Mouse (Mus musculus) hindbrain, embryonic 14.5 days (tissue): ENCODE results near the gene Cyp2e1. TPM values are rescaled to one million over a fixed set of nuclear protein-coding genes. Genes with fewer than 3 reads are reported as not detected.

Source experiments
- ATAC-seq: fragments of 200-750 bp; cut with Nextera tagmentation; 2 replicates; pipeline ENCODE4 v1.8.0; 2017; ENCODE audit warnings: moderate number of reproducible peaks, mild to moderate bottlenecking, moderate TSS enrichment, moderate library complexity; ENCODE audit not compliant: low FRiP score
- DNase-seq: peaks from one replicate; pipeline ENCODE4 v3.0.0-alpha.2; 2015; ENCODE audit warnings: low spot score
- H3K27ac ChIP-seq: fragments of 300-500 bp; sonication (generic); 2 replicates; pipeline ENCODE4 v1.5.1; 2014; ENCODE audit warnings: mild to moderate bottlenecking, moderate library complexity
- H3K27me3 ChIP-seq: fragments of 300-500 bp; sonication (generic); 2 replicates; pipeline ENCODE4 v1.6.1; 2014; ENCODE audit warnings: mild to moderate bottlenecking, low read length, mixed read lengths; ENCODE audit not compliant: control insufficient read depth, insufficient read depth
- H3K36me3 ChIP-seq: fragments of 300-500 bp; sonication (generic); replicated peaks from 2 replicates; pipeline ENCODE4 v1.6.1; 2014; ENCODE audit not compliant: control insufficient read depth, insufficient read depth
- H3K4me1 ChIP-seq: fragments of 300-500 bp; sonication (generic); replicated peaks from 2 replicates; pipeline ENCODE4 v1.6.1; 2014; ENCODE audit warnings: antibody characterized with exemption, low read length, mixed read lengths; ENCODE audit not compliant: control insufficient read depth, insufficient read depth
- H3K4me2 ChIP-seq: fragments of 300-500 bp; sonication (generic); replicated peaks from 2 replicates; pipeline ENCODE4 v1.6.1; 2014; ENCODE audit warnings: mild to moderate bottlenecking, moderate library complexity
- H3K4me3 ChIP-seq: fragments of 300-500 bp; sonication (generic); replicated peaks from 2 replicates; pipeline ENCODE4 v1.5.1; 2014; ENCODE audit warnings: mild to moderate bottlenecking, low read length
- H3K9ac ChIP-seq: fragments of 300-500 bp; sonication (generic); 2 replicates; pipeline ENCODE4 v1.6.1; 2014
- H3K9me3 ChIP-seq: fragments of 300-500 bp; sonication (generic); 2 replicates; pipeline ENCODE4 v1.6.1; 2016; ENCODE audit warnings: low read length; ENCODE audit not compliant: control insufficient read depth
- WGBS: fragments of 180-500 bp; shearing (Covaris S2); extraction: QIAGEN DNeasy Blood & Tissue Kit; methylation state at CpG from one replicate; pipeline ENCODE4 v1.1.7; 2014; 5-methylcytosine and 5-hydroxymethylcytosine counted together
- polyA plus RNA-seq: library from polyadenylated mRNA; unstranded; fragments of >200 nt; fragmentation: Nextera tagmentation; extraction: Ambion mirVana; gene quantifications from 2 replicates; pipeline ENCODE4 v1.2.1, GENCODE M21; 2014

Gene Cyp2e1
- polyA plus RNA-seq, result not detected in 2 replicates

DNA sequence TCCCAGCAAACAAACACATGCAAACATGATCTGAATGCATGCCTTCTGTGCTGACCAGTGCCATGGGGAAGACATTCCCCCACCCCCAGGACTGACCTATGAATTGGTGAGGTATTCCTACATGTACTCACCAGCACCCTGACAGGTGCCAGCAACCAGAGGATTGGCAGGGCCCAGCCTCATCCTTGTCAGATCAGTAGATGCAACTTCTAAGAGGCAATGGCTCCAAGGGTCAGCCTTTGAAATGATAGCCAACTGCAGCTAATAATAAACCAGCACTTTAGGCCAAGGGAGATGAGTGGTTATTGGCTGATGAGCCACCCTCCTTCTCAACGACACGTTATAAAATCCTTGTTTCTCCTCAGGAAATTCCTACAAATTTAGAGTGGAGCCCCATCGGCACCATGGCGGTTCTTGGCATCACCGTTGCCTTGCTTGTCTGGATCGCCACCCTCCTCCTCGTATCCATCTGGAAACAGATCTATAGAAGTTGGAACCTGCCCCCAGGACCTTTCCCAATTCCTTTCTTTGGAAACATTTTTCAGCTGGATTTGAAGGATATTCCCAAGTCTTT is at the start of gene Cyp2e1:
Cyp2e1 (plus strand) TSS at position 293 of the 574 bp plus-strand sequence.
- DNase-seq (no peak), ATAC-seq (no peak)
- H3K27ac ChIP-seq, result no peak within 1 kb of the TSS
- 93% methylated on average over 7 of the region's 7 CpGs for WGBS
- no peaks in the 10 kb centered on the region for H3K4me1 ChIP-seq
- no peaks in the 10 kb centered on the region for H3K36me3 ChIP-seq
- H3K9me3 ChIP-seq, result no peaks in the 10 kb centered on the region
- H3K27me3 ChIP-seq, result no peaks in the 10 kb centered on the region
- no peak within 1 kb of the TSS for H3K4me3 ChIP-seq
- no peak within 1 kb of the TSS for H3K4me2 ChIP-seq
- no peak within 1 kb of the TSS for H3K9ac ChIP-seq

DNA sequence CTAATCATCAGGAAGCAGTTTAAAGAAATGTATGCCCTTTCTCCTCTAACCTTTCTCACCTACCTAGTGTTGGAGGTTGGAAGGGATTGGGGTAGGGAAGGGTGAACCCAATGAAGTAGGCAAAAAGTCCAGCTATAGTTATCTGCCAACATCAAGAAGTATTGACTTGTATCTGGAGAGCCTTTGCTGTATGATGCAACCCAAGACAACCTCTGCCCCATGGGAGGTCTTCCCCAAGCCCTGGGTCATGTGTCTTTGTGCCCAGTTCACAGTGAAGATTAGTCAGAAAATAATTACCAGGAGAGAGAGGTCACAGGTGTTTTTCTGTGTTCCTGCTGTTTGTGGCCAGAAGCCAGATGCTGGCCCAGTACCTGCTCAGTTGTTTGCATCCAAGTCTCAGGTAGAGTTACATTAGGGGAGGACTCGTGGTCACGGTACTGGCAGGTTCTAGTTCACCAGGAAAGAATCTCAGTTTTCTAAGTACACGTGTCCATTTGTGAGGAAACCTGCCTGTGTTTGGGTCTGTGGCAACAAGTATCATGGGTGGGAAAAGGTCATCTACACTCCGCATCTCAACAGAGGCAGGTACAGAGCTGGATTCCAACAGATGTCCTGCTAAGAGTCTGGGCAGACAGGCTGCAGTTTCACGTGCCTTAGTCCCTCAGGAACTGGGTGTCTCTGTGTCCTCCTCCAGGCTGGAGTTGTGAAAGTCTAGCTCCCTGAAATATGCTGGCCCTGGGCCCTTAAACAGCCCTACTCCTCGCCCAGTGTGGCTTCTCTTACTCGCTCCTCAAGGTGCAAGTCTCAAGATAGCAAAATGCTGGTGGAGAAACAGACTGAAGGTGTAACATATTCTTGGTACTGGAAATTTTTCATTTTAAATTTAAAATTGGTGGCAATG is 46.1 kb upstream of the Cyp2e1 start:
- Histone ChIP-seq H3K9ac (no peak overlapping the region), H3K4me2 (no peak overlapping the region), H3K9me3 (no peaks in the 10 kb centered on the region), H3K4me1 (no peaks in the 10 kb centered on the region), H3K4me3 (no peak overlapping the region), H3K27ac (no peak overlapping the region), H3K27me3 (no peaks in the 10 kb centered on the region), H3K36me3 (no peaks in the 10 kb centered on the region)
- WGBS, result 86% methylated on average over 7 of the region's 7 CpGs
- DNase-seq (no peak), ATAC-seq (no peak)

DNA sequence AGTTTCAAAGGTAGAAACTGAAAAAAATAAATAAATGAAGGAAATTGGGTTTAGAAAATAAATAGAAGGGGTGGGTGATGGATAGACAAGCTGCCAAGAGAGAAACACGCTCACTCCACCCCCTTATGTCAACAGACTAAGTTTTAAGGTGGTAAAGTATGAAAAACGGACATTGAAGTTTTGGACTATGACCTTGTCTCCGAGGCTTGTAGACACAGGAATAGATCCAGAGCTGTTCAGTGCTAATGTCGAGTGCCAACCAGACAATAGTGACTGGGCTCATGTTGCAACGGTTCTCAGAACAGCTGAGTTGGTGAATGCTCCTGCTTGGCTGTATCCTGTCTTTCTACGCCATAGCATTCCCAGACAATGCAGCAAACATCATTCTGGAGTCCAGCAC is 42.4 kb upstream of the Cyp2e1 start:
- Histone ChIP-seq H3K4me3 (no peak overlapping the region), H3K27ac (no peak overlapping the region), H3K4me2 (no peak overlapping the region), H3K4me1 (no peaks in the 10 kb centered on the region), H3K9me3 (no peaks in the 10 kb centered on the region), H3K27me3 (no peaks in the 10 kb centered on the region), H3K9ac (no peak overlapping the region), H3K36me3 (no peaks in the 10 kb centered on the region)
- ATAC-seq (no peak), DNase-seq (no peak)
- WGBS, result 85% methylated on average over 6 of the region's 6 CpGs

DNA sequence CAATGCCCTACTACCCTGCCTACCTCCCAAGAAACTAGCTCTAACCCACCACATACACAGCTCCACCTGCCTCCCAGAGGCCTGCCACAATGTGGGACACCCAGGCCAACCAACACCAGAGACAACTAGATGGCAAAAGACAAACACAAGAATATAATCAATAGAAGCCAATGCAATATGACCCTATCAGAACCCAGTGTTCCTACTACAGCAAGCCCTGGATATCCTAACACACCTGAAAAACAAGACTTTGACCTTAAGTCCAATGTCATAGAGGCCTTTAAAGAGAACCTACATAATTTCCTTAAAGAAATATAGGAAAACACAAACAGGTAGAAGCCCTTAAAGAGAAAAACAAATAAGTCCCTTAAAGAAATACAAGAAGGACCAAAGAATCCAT is 38.0 kb upstream of the Cyp2e1 start:
- ATAC-seq, result no peak
- DNase-seq, result no peak

DNA sequence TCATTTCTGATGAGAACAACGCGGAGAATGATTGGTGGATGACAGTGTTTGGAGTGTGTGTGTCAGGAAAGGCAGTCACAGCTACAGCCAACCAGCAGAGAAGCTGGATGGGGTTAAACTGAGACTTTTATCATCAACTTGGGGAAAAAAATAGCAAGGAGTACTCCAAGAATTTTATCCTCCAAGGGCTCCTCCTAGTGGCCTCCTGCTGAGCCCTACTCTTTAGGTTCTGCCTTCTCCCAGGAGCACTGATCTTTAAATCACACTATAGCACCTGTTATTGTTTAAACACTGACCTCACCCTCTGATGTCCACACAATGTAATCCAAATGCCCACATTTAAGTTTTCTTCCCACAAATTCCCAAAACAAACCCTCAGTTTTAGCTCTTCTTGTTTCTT is 30.4 kb upstream of the Cyp2e1 start:
- ATAC-seq, result no peak
- Histone ChIP-seq H3K36me3 (no peaks in the 10 kb centered on the region), H3K4me3 (no peak overlapping the region), H3K9ac (no peak overlapping the region), H3K27me3 (no peaks in the 10 kb centered on the region), H3K9me3 (0 out of 2 replicates have a peak, but pooled peaks cover 3% of the 10 kb centered on the region), H3K4me2 (no peak overlapping the region), H3K27ac (no peak overlapping the region), H3K4me1 (no peaks in the 10 kb centered on the region)
- DNase-seq, result no peak
- 72% methylated on average over 2 of the region's 2 CpGs for WGBS

More for the DNA sequence above, 38.0 kb upstream of the Cyp2e1 start:
- H3K27ac ChIP-seq, result no peak overlapping the region
- H3K9me3 ChIP-seq, result 0 out of 2 replicates have a peak, but pooled peaks cover 4% of the 10 kb centered on the region
- no peaks in the 10 kb centered on the region for H3K4me1 ChIP-seq
- no peak overlapping the region for H3K4me2 ChIP-seq
- no peaks in the 10 kb centered on the region for H3K36me3 ChIP-seq
- H3K4me3 ChIP-seq, result no peak overlapping the region
- H3K9ac ChIP-seq, result no peak overlapping the region
- no peaks in the 10 kb centered on the region for H3K27me3 ChIP-seq

DNA sequence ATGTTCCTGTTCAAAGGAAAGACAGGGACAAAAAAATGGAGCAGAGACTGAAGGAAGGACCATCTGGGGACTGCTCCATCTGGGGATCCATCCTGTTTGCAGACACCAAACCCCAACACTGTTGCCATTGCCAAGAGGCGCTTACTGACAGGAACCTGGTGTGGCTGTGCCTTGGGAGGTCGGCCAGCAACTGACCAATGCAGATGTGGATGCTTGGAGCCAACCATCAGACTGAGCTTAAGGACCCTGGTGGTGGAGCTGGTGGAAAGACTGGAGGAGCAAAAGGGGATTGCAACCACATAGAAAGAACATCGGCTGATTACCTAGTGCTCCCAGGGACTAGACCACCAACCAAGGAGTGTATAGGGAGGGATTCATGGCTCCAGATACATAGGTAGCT is 16.1 kb upstream of the Cyp2e1 start:
- 89% methylated on average over 3 of the region's 3 CpGs for WGBS
- no peak overlapping the region for H3K4me3 ChIP-seq
- no peaks in the 10 kb centered on the region for H3K36me3 ChIP-seq
- H3K27ac ChIP-seq, result no peak overlapping the region
- H3K9ac ChIP-seq, result no peak overlapping the region
- H3K4me1 ChIP-seq, result no peaks in the 10 kb centered on the region
- ATAC-seq (no peak), DNase-seq (no peak)
- no peak overlapping the region for H3K4me2 ChIP-seq
- no peaks in the 10 kb centered on the region for H3K27me3 ChIP-seq
- H3K9me3 ChIP-seq, result no peaks in the 10 kb centered on the region

DNA sequence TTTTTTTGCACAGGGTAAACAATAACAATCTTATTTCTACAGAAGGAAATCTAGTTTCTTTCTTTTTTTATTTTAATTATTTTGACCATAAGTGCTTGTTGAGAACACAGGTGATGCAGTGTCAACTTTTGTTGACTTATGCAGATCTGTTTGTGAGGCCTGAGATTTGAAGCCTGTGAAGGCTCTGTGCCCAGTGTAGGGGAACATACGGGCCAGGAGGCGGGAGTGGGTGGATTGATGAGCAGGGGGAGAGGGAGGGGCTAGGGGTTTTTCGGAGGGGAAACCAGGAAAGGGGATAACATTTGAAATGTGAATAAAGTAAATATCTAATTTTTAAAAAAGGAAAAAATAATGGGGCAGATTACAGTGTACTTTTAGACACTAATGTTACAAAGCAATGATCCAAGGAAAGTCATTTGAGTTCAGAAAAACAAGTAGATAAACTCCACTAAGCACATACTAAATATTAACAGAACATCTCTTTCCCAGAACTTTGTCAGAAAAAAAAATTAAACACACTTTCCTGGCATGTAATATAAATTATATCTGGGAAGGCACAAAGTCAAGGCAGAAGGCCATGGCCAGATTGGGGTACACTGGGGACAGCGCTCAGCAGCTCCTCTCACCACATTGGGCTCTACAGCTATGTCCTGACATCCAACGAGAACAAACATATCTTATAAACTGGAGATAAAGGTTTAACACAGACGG is 15.3 kb upstream of the Cyp2e1 start:
- Histone ChIP-seq H3K9me3 (no peaks in the 10 kb centered on the region), H3K27ac (no peak overlapping the region), H3K9ac (no peak overlapping the region), H3K27me3 (no peaks in the 10 kb centered on the region), H3K36me3 (no peaks in the 10 kb centered on the region), H3K4me3 (no peak overlapping the region), H3K4me1 (no peaks in the 10 kb centered on the region), H3K4me2 (no peak overlapping the region)
- DNase-seq (no peak), ATAC-seq (no peak)
- 88% methylated on average over 6 of the region's 6 CpGs for WGBS

DNA sequence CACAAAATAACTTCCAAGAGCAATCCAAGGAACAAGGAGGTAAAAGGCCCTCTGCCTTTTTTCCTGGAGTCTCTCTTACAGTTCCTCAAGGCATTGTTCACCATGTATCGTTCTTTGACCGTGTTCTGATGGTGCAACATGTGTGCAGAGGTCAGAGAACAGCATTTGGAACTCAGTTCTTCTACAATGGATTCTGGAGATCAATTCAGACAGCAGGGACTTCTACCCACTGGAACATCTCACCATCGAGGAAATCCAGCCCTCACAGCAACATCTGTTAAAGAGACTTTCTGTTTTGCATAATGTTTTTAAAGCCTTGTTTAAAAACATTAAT is 14.7 kb upstream of the Cyp2e1 start:
- WGBS, result 92% methylated on average over 3 of the region's 3 CpGs

DNA sequence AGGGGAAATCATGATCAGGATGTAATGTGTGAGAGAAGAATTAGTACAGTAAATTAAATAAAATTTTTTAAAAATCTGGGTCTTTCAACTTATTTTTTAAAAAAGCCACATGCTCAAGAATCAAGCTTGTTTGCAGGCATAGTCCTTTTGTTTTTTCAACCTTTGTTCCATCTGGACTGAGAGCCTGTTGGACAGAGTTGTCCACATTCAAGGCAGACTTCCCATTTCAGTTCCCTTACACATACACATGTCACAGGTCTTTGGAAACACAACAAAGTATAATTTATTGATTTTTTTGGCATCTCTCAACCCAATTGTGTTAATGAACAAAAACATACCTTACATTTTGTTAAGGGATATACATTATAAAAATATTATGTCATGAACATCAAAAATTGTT is 9.0 kb upstream of the Cyp2e1 start:
- H3K4me2 ChIP-seq, result no peak overlapping the region
- H3K9ac ChIP-seq, result no peak overlapping the region
- H3K4me1 ChIP-seq, result no peaks in the 10 kb centered on the region
- DNase-seq (no peak), ATAC-seq (no peak)
- H3K27ac ChIP-seq, result no peak overlapping the region
- H3K4me3 ChIP-seq, result no peak overlapping the region
- peaks cover 11% of the 10 kb centered on the region; the same call in 1 of the 2 replicates for H3K9me3 ChIP-seq
- no peaks in the 10 kb centered on the region for H3K36me3 ChIP-seq
- H3K27me3 ChIP-seq, result no peaks in the 10 kb centered on the region

More for the DNA sequence above, 14.7 kb upstream of the Cyp2e1 start:
- Histone ChIP-seq H3K36me3 (no peaks in the 10 kb centered on the region), H3K4me1 (no peaks in the 10 kb centered on the region), H3K4me3 (no peak overlapping the region), H3K27ac (no peak overlapping the region), H3K27me3 (no peaks in the 10 kb centered on the region), H3K9me3 (peaks cover 5% of the 10 kb centered on the region; the same call in 1 of the 2 replicates), H3K4me2 (no peak overlapping the region), H3K9ac (no peak overlapping the region)
- no peak for ATAC-seq
- no peak for DNase-seq
